Mouse (Mus musculus) frontal cortex, postnatal 14 days (tissue): ENCODE results near the gene Olfr1342.

Experiments used
- DNase-seq, 2 experiments: peaks; one replicate each; pipeline ENCODE4 v3.0.0; 2022; ENCODE audit warnings: low spot score in 2 of 2

Gene Olfr1342

DNA sequence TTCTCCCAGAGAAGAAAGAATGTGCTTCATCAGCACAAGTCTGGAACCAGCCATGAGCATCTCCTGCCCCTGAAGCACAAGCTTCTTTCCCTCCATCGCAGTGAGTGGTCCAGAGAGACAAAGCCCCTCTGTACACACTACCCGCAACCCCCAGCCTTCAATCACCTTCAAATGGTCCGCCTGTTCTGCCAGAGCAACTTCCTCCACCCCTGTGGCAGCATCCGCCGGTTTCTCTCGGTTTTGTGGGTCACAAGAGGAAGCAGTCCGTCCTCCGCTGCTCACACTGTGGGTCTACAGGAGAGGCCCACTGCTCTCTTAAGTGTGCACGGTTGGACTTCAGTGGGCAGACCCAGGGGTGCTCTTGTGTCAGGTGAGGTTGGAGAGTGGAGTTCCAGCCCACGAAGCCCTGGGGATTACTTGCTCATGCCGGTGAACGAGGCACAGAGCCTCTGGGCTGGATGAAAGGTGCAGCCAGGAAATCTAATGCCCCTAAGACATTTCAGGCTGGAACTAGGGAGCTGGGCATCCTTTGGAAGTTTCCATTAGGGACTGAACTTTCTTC is at the start of gene Olfr1342:
Gene Olfr1342 (minus strand): TSS at position 345 of the 562 bp plus-strand sequence.
- DNase-seq, result no peak

DNA sequence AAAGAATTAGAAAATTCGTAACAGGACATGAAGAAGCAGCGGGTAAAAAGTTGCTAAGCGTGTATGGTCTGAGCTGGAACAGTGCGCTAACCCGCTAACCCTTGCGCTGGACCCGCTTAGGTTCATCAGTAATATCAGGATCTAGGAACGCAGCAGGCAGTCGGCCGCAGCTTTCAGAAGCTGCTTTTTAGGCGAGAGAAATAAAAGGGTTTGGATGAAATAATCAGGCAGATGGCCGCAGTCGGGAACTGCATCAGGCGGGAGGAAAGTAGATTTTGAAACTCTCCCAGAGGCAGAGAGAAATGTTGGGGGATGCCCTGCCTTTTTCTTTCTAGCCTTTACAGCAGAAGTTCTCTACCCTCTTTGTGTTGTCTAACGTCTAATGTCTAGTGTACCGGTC is 49.3 kb upstream of the Olfr1342 start:
- no peak for DNase-seq

DNA sequence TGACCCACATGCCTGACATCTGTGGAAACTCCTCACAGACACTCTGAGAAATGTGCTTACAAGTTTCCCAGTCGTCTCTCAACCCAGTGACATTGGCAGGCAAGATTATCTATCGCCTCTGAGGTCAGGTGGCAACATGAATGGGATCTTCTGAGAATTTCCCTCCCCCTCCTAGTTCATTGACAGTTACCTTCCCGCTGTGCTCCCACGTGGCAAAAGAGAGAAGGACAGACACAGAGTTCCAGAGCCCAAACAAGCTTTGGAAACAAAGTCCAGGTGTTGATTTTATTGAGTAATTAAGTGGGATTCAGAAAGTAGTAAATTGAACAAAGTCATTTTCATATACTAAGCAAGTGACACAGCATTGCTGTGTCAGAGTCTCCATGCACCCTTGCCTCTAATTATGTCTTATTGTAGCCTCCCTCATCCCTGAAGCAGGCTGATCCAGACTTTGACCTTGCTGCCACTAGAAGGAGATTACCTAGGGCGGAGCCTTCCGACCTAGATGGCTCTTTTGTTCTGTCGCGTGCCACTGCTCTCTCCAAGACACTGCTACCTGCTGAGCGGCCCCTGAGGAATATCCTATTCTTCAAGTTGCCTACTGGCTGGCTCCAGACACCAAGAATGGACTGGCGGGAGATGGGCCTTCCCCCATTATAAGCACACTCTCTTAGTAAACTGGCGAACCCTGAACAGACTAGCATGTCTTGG is 48.6 kb upstream of the Olfr1342 start:
- no peak for DNase-seq

DNA sequence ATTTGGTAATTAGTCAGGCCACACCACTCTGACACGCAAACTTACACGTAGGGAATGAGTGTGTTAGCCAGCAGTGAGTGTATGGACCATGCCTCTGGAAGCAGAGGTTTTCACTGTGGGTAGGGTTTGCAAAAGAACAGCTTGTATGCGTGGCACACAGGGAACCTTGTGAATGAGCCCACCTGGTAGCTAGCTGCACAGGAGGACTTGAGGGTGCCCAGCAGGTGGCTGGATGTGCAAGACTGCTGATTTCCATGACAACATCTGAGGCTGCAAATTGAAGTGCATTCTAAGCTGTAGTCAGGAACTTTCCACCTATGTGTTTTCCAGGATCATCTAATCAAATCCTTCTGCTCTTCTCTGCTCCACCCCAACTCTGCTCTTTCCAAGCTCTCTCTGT is 47.0 kb upstream of the Olfr1342 start:
- no peak for DNase-seq

DNA sequence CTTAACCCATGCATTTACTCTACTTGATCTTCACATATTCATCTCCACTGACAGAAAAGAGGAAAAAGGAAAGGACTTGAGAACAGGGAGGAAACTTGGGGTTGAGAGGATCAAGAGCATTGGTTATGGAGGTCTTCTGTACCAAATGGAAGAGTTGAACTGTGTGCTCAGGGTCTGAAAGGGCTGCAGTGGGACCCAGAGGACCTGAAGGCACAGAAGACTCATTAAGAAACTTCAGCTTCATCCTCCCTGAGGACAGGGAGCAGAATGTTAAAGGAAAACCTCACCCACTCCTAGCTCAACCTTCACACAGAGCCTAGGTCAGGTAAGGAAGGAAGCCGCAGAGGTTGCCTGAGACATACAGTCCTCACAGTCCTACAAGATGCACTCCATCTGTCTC is 39.3 kb upstream of the Olfr1342 start, which contains the start of gene Olfr1339:
Gene Olfr1339 (plus strand): TSS at position 301 of the 400 bp plus-strand sequence.
- DNase-seq, result no peak

DNA sequence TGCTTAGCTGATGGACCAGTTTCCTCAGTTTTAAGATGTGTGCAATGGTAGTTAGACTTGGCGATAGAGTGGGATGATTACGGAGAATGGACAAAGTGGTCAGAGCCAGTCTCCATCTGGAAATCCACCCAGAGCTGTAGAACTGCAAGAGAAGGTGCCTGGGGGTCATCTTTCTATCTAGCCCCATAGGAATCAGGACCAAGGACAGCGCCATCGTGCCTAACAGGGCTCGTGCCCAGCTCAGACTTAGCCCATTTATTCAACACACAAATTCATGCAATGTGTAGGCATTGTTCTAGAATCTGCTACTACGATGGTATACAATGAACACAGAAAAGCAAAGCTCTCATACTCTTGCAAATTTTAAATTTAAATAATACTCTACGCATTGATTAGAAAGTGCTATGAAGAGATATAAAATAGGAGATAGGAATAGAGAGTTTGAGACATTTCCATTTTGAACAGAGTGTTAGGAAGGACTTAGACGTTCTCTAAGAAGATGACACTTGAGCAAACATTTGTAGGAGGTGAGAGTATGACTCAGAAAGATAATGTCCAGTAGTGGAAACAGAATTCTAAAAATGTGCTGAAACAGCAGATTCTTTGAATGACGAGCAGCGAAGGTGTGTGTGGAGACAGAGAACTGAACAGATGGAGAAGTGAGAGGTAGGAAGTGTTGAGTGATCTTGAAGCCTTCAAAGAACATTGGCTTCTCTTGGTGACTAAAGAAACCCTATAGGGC is 29.4 kb upstream of the Olfr1342 start:
- DNase-seq, result no peak

DNA sequence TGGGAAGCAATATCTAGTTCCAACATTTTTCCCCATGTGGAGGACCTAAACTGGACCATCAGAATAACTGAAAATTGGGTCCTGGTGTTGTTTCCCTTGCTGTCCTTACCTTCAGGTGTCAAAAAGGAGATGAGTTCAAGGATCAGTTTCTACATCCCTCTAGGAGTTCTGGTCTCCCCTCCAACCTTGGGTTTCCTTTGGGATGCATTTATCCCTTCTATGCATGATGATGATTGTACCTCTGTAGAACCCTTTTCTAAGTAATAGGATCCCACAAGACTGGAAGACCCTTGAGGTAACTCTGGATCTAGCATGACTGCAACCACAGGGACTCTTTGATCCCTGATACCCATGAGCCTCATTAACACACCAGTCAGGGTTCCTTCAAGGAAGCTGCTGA is 27.3 kb upstream of the Olfr1342 start, which contains the start of gene Olfr1340:
Gene Olfr1340 (plus strand): TSS at position 301 of the 400 bp plus-strand sequence.
- no peak for DNase-seq

DNA sequence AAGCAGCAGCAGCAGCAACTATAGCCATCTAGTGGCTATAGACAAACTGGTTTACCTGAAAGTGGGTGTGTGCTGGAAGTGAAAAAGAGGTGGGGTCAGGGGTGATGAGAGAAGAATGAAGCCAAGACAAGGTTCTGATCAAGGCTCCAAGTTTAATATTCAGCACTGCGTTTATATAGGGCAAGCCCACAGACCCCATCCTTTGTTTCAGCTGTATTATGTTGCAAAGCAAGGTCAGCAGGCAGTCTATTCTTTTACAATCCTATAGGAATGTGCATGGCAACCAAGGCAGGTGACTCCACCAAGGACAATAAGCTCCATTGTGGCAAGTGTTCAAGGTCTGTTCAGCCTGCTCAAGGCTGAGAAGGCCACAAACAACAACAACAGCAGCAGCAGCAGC is 19.1 kb upstream of the Olfr1342 start:
- no peak for DNase-seq

DNA sequence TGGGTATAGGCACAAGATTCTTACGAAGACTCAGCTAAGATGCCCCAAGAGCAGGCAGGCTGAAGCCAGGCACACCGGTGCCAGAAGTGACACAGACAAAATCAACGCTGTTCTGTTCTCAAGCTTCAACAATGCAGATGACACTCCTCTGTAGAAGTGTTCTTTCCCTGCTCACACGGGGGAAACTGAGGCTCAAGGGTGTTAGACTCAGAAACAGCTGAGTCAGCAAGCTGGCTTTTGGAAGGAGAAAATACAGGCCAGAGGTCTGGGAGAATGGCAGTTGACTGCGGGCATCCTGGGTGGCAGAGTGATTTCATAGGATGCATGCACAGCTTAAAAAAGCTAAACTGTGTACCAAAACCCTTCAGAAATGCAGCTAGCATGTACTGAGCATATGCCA is 15.5 kb upstream of the Olfr1342 start:
- no peak for DNase-seq

DNA sequence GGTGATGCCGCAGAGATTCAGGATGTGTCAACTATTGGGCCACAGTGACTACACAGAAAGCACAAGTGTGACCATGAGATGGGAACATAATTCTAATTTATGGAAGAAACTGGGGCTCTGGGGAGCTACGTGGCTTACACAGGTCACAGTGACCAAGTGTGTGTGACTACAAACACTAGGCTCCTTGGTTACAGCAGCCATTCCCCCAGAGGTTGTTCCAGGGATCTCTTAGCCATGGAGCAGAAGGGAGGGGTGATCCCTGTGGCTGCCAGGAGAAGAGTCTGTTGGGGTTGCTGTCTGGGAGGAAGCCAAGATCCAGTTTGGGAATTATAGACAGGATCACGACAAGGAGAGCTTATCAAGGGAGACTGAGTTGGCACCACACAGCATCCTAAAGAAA is 10.7 kb upstream of the Olfr1342 start, which contains the start of gene Olfr1341:
Gene Olfr1341 (plus strand): TSS at position 301 of the 400 bp plus-strand sequence.
- DNase-seq, result no peak

DNA sequence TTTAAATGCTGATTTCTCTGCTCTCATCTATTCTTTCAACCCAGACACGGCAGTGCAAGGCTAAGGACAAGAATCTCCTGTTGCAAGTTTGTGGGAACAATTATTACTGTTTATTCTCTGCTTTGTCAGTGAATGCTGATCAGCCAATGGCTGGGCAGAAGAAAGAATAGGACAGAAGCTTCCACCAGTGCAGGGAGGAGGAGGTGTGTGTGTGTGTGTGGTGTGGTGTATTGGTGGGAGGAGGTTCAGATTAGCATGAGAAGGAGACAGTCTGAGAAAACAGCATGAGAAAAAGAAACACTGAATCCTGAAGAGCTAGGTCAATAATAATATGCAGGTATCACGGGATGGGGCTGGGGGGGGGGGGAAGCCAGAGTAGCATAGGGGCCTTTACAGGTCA is 1.3 kb upstream of the Olfr1342 start:
- DNase-seq, result no peak

DNA sequence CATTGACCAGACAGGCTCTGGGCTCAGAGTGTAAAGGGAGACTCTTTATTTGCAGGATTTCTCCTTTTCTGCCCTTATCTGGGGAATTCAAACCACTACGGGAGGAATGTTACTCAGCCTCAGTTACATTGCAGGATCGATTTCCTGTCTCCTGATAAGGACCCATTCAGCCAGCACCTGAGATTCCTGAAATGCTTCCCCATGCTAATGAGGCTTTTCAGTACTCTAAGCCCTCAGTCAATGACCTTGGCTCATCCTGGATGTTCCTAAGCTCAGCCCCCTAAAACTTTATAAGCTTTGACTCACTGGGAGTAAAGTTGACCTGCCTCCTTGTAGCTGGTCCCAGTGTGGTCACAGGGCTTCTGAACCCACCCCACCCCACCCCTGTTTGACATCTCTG is 5.5 kb downstream of the Olfr1342 start:
- DNase-seq, result no peak

DNA sequence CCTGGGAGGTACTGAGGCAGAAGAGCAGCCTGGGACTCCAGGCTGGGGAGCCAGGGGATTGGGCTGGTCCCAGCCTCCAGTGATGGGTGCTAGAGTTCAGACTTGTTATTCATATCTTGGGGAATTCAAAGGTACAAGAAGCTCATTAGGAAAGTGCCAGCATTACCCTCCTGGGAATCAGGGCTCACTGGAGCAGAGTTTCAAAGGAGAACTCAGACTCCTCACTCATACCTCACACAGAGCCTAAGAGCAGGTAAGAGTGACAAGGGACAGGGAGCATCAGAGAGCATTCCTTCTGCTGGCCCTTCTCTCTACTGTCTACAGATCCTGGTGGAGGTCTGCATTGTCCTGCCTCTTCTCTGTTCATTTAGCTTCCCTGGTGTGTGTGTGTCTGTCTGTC is 33.9 kb downstream of the Olfr1342 start, which contains the start of gene Olfr62:
Gene Olfr62 (plus strand): TSS at position 301 of the 400 bp plus-strand sequence.
- no peak for DNase-seq

DNA sequence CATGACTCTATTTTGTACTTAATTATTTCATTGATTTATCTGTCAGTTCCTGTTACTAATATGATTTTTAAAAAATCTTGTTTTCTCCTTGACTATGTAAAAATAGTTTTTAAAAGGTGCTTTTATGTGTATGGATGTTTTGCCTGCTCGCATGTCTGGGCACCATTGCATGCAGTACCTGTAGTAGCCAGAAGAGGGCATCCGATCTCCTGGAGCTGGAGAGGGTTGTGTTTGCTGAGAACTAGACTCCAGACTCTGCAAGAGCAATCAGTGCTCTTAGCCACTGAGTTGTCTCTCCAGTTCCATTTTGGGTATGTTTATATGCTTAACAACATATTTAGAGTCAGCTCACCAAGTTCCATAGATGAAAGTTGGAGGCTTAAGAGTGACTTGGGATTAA is 47.3 kb downstream of the Olfr1342 start:
- peak in 1 of 2 experiments; percentile 43 for DNase-seq

DNA sequence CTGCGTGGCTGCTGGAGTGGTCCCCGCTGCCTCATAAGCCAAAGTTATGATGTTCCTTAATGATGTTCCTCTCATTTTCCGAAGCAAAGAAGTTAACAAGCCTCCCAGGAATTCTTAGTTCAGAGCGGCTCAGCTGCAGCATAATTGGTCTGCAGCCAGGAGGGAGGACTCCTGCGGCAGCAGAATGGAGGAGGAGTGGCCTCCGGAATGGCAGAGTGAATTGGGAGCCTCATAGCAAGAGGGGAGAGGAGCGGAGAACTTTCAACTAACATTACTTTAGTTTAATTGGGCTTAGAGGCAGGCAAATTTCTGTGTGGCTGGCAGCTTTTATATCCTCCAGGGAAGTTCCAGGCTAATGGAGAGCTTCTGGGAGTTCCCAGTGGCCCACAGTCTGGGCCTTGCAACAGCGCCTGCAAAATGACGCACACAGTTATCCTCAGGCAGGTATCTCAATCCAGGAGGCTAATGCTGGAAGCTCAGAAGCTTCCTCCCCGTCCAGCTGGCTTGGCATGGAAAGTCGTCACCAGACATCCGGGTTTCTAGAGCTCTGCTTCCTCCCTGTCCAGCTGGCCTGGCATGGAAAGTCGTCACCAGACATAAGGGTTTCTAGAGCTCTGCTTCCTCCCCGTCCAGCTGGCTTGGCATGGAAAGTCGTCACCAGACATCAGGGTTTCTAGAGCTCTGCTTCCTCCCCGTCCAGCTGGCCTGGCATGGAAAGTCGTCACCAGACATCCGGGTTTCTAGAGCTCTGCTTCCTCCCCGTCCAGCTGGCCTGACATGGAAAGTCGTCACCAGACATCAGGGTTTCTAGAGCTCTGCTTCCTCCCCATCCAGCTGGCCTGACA is 50.0 kb downstream of the Olfr1342 start:
- DNase-seq, result no peak
